Mouse (Mus musculus): ENCODE data around the gene Acox1.
A peak's percentile ranks its signal among the peaks of the same experiment; 100 is the strongest.

DNA sequence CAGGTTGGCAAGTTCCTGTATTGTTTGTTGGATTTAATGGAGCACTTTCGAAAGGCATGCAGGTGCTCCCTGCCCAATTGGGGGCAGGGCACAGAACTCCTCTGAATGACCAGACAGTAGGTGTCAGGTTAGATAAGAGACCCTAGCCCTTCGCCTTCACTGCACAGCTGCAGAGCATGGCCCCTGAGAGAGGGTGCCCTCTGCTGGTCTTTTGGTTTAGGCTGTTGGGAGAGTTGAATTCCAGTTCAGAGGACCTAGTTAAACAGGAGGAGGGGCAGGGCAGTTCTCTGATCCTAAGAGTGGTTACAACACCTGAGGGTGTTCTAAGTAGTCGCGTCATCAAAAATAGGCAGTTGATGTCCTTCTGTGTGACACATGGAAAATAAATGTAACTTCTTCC lies 21.0 kb upstream of the Acox1 start:
- TF ChIP-seq HCFC1 (IDR thresholded peaks at IDR 0.05; ENCODE audit: low read depth, low read length), result no peak
- no peak for TF ChIP-seq MEF2A (IDR thresholded peaks at IDR 0.05; ENCODE audit: borderline replicate concordance, low read depth, low read length)
- peak; percentile 66 to 90 for TF ChIP-seq CTCF (conservative IDR thresholded peaks at IDR 0.05 in 1 of 2, IDR thresholded peaks at IDR 0.05 in 1 of 2; ENCODE audit: low read depth in 2 of 2, low read length in 2 of 2)
- no peak for TF ChIP-seq MAZ (IDR thresholded peaks at IDR 0.05; ENCODE audit: low read depth, low read length)
- no peak for TF ChIP-seq MAFK (IDR thresholded peaks at IDR 0.05; ENCODE audit: insufficient replicate concordance, low read length)
- TF ChIP-seq MXI1 (IDR thresholded peaks at IDR 0.05; ENCODE audit: low read depth, low read length), result no peak
- no peak for TF ChIP-seq NRF1 (IDR thresholded peaks at IDR 0.05; ENCODE audit: low read depth, low read length)
- TF ChIP-seq EP300 (IDR thresholded peaks at IDR 0.05; ENCODE audit: low read length), result no peak
- TF ChIP-seq POLR2A (IDR thresholded peaks at IDR 0.05; ENCODE audit: low read depth, low read length), result no peak
- no peak for TF ChIP-seq SIN3A (IDR thresholded peaks at IDR 0.05; ENCODE audit: low read length)
- TF ChIP-seq MAX (IDR thresholded peaks at IDR 0.05; ENCODE audit: low read length), result no peak; the same call in 1 of the 2 replicates
- no peak for TF ChIP-seq ZMIZ1 (IDR thresholded peaks at IDR 0.05; ENCODE audit: low read depth, low read length)
- no peak for TF ChIP-seq ZNF384 (IDR thresholded peaks at IDR 0.05; ENCODE audit: low read depth, low read length)
- TF ChIP-seq JUND (conservative IDR thresholded peaks at IDR 0.05; ENCODE audit: low read depth, low read length), result no peak
